Mouse (Mus musculus): ENCODE measurements at regions not wholly inside any gene's neighbourhood (a gene's known extent, or its start where the extent isn't known, plus 50 kb on each side); places are given as distances from the start of the nearest gene placed in this dataset.

GRCm38 (mm10) chr14:80083724-80084123, 99.8 kb downstream of the Olfm4 start:
- no peak for DNase-seq (ENCODE audit: inconsistent age in 2 of 2, low spot score in 1 of 2)

- no peak for DNase-seq (ENCODE audit: inconsistent age in 2 of 2, low spot score in 1 of 2)
Measured at GRCm38 (mm10) chr14:80097238-80097637, 113.4 kb downstream of the Olfm4 start.

- DNase-seq (ENCODE audit: inconsistent age in 2 of 2, low spot score in 1 of 2) = no peak
Measured at GRCm38 (mm10) chr14:80113115-80113687, 129.3 kb downstream of the Olfm4 start.

- DNase-seq (ENCODE audit: inconsistent age in 2 of 2, low spot score in 1 of 2) = no peak
Measured at GRCm38 (mm10) chr14:80114326-80114725, 130.4 kb downstream of the Olfm4 start.

- DNase-seq (ENCODE audit: inconsistent age in 2 of 2, low spot score in 1 of 2) = no peak
Measured at GRCm38 (mm10) chr14:80125156-80125555, 141.3 kb downstream of the Olfm4 start.

GRCm38 (mm10) chr14:80128181-80128580, 144.3 kb downstream of the Olfm4 start:
- no peak for DNase-seq (ENCODE audit: inconsistent age in 2 of 2, low spot score in 1 of 2)

GRCm38 (mm10) chr14:80137541-80137940, 153.7 kb downstream of the Olfm4 start:
- no peak for DNase-seq (ENCODE audit: inconsistent age in 2 of 2, low spot score in 1 of 2)

- DNase-seq (ENCODE audit: inconsistent age in 2 of 2, low spot score in 1 of 2) = no peak
Measured at GRCm38 (mm10) chr14:80138991-80139791, 155.3 kb downstream of the Olfm4 start.

- DNase-seq (ENCODE audit: inconsistent age in 2 of 2, low spot score in 1 of 2) = no peak
Measured at GRCm38 (mm10) chr14:80157002-80157401, 173.1 kb downstream of the Olfm4 start.

- no peak for DNase-seq (ENCODE audit: inconsistent age in 2 of 2, low spot score in 1 of 2)
Measured at GRCm38 (mm10) chr14:80169211-80169610, 185.3 kb downstream of the Olfm4 start.

GRCm38 (mm10) chr14:80170450-80171180, 186.7 kb downstream of the Olfm4 start:
- DNase-seq (ENCODE audit: inconsistent age in 2 of 2, low spot score in 1 of 2) = no peak

GRCm38 (mm10) chr14:80172799-80173484, 189.1 kb downstream of the Olfm4 start:
- no peak for DNase-seq (ENCODE audit: inconsistent age in 2 of 2, low spot score in 1 of 2)

GRCm38 (mm10) chr14:80176464-80176863, 192.6 kb downstream of the Olfm4 start:
- DNase-seq (ENCODE audit: inconsistent age in 2 of 2, low spot score in 1 of 2) = no peak

GRCm38 (mm10) chr14:80195041-80195440, 211.2 kb downstream of the Olfm4 start:
- DNase-seq (ENCODE audit: inconsistent age in 2 of 2, low spot score in 1 of 2) = no peak

GRCm38 (mm10) chr14:80212916-80213315, 229.0 kb downstream of the Olfm4 start:
- no peak for DNase-seq (ENCODE audit: inconsistent age in 2 of 2, low spot score in 1 of 2)

GRCm38 (mm10) chr14:80213666-80214065, 229.8 kb downstream of the Olfm4 start:
- DNase-seq (ENCODE audit: inconsistent age in 2 of 2, low spot score in 1 of 2) = no peak

GRCm38 (mm10) chr14:80215960-80216552, 232.2 kb downstream of the Olfm4 start:
- DNase-seq (ENCODE audit: inconsistent age in 2 of 2, low spot score in 1 of 2) = peak; percentile 44 to 75

- DNase-seq (ENCODE audit: inconsistent age in 2 of 2, low spot score in 1 of 2) = no peak
Measured at GRCm38 (mm10) chr14:80232066-80232465, 248.2 kb downstream of the Olfm4 start.

- DNase-seq (ENCODE audit: inconsistent age in 2 of 2, low spot score in 1 of 2) = no peak
Measured at GRCm38 (mm10) chr14:80232976-80233375, 249.1 kb downstream of the Olfm4 start.

GRCm38 (mm10) chr14:80237136-80237535, 253.3 kb downstream of the Olfm4 start:
- DNase-seq (ENCODE audit: inconsistent age in 2 of 2, low spot score in 1 of 2) = no peak

GRCm38 (mm10) chr14:80237552-80237951, 253.7 kb downstream of the Olfm4 start:
- no peak for DNase-seq (ENCODE audit: inconsistent age in 2 of 2, low spot score in 1 of 2)

All from adrenal gland, adult (tissue).